Mouse (Mus musculus): ENCODE data around the gene Atp5h. TPM values are rescaled to one million over a fixed set of nuclear protein-coding genes. Genes with fewer than 3 reads are reported as not detected.
A peak's percentile ranks its signal among the peaks of the same experiment; 100 is the strongest.
"Not testable (repeated sequence)": the region's sequence is repeated elsewhere in the genome, so short reads cannot be mapped to it uniquely, and the experiment has no call there.

The Atp5h gene
- total RNA-seq, 2 experiments from 2014 or later = 1,980 to 2,006 TPM

GRCm38 (mm10) chr11:115403338-115404124 lies 16.2 kb downstream of the Atp5h start, which contains the start of gene Mrpl58:
Gene Mrpl58, plus strand, starts transcription at chr11:115403752.
- peak; percentile 92 to 94 for DNase-seq
- intact Hi-C loops (cut with DNase I) = loop anchor here (2.0 kb wide), 1 partner anchor 21 kb away; no protein-coding TSS in a partner anchor

DNA sequence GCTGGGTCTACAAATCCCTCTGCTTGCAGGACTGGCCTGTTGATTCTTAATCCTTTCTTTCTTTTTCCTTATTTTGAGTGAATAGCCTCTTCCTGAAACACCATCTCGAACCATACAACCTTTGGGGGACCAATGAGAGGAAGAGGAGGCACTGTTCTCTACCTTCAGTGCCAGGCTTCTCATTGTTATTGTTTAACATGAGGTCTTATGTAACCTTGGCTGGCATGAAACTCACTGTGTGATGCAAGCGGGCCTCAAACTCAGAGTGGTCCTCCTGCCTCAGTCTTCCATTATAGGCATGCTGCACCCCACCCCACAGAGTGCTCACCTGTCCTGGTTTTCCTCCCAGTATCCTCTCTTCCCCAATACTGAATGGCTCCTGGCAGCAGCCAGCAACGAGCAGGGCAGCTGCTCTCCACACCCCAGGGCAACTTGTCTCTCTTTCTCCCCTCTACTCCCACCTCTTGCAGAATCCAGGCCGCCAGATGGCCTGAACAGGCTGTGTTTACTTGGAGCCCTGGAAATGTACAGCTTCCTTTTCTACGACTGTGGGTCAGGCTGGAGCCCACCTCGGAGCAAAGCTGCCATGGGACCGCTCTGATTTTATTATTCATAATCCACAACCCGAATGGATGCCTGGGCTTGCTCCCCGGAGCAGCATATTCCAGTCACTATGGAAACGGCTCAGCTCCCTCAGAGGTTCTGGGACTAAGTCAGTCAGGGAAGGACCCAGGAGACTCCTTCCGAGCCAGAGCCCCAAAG lies 19.0 kb downstream of the Atp5h start:
- intact Hi-C loops (cut with DNase I) = no loop called here
- no peak for DNase-seq

DNA sequence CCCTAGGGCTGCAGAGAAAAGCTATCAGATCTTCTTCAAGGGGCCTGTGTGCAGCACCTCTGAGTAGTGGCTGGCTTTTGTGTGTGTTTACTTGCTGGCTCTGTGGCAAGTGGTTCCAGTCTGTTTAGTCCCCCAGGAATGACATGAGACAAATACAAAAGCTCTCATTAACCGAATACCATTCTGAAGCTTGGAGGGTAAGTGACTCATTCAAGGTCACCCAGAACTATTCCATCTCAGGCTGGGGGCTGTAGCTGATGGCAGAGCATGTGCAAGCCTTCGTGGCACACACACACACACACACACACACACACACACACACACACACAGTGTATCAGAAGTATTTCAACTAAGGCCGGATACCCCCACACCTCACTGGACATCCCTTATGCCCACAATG lies 19.6 kb downstream of the Atp5h start:
- DNase-seq = no peak
- intact Hi-C loops (cut with DNase I) = no loop called here

- intact Hi-C loops (cut with DNase I) = no loop called here
Measured at GRCm38 (mm10) chr11:115398085-115398484, 21.7 kb downstream of the Atp5h start.

DNA sequence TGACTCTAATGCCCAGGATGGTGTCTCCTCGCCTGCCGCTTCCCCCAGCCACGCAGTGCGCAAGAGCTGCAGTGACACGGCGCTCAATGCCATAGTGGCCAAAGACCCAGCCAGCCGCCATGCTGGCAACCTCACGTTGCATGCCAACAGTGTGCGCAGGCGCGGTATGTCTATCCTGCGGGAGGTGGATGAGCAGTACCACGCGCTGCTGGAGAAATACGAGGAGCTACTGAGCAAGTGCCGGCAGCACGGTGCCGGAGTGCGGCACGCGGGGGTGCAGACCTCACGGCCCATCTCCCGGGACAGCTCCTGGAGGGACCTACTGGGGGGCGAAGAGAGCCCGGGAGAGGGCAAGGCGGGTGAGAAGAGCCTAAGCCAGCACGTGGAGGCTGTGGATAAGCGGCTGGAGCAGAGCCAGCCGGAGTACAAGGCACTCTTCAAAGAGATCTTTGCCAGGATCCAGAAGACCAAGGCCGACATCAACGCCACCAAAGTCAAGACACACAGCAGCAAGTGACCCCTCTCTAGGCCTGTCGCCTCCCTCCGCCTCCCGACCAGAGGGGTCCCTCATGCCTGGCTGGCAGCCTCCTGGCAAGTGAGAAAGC lies 25.9 kb downstream of the Atp5h start:
- intact Hi-C loops (cut with DNase I) = no loop called here
- DNase-seq = no peak

More at GRCm38 (mm10) chr11:115398085-115398484, 21.7 kb downstream of the Atp5h start:
- peak in 1 of 2 experiments; percentile 41 for DNase-seq

- intact Hi-C loops (cut with DNase I) = no loop called here
- DNase-seq = no peak
Measured at GRCm38 (mm10) chr11:115391358-115391757, 28.4 kb downstream of the Atp5h start.

DNA sequence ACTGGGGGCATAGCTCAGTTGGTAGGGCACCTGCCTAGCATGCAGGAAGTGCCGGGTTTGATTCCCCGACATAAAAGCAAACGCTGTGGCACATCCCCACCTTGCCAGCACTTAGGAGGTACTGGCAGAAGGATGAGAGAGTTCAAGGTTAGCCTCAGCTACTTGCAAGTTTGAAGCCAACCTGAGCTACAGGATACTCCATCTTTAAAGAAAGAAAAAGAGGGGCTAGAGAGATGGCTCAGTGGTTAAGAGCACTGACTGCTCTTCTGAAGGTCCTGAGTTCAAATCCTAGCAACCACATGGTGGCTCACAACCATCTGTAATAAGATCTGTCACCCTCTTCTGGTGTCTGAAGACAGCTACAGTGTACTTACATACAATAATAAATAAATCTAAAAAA lies 32.9 kb downstream of the Atp5h start:
- DNase-seq; intact Hi-C loops (cut with DNase I): not testable (repeated sequence)

DNA sequence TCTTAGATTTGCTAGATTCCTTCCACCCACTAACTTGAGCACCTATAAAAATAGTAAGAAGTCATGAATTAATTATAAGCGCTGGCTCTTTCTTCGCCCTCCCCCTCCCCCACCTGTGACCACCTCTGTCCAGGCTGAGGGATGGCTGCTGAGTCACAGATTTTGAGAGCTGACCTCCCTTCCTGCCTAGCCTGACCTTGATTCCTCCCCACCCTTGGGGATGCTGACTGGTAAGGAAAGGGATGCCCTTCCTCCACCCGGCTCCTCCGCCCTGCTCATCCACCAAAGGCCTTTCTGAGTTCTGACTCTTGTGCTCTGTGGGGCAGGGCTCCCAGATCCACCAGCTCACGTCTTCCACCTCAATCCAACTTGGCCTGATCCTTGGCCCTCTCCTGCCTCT lies 35.2 kb downstream of the Atp5h start:
- intact Hi-C loops (cut with DNase I) = no loop called here
- DNase-seq = no peak

DNA sequence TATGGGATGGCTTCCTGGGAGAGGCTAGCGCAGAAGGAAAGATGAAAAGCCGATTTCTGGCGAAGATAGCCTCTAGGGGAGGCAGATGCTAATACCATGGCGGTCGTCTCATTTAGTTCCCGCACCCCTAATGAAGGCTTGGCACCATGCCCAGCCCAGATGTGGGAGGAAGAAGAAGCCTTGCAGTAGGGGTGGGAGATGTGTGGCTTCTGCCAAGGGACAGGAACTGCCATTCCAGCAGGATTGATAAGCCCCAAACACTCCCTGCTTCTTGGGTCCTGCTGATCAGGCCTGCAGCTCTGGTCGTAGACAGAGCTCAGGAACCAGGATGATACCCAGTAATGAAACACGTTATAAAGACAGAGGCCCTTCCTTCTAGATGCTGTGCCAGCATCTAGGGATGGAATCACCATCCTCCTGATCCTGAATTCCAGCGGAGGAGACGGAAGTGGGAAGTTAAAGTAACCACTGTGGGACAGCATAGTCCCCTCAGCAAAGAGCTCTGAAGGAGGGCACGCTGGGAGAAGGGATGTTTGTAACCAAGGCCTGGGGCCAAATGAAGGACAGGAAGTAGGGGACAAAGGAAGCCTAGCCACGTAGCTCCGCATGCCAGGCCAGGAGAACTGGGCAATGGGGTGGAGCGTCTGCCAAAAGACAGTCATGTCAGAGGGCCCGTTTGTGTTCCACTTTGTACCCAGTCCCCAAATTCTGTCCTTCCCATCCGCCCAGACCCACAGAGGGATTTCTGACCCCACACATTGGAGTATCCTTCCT lies 35.9 kb downstream of the Atp5h start:
- intact Hi-C loops (cut with DNase I) = loop anchor here (2.0 kb wide), 2 partner anchors 19 to 25 kb away; partner anchors contain the start of gene Mrpl58
- DNase-seq = peak; percentile 25 to 46

- intact Hi-C loops (cut with DNase I) = loop anchor here (2.0 kb wide), 2 partner anchors 20 to 24 kb away; partner anchors contain the start of gene Mrpl58
- peak; percentile 31 to 40 for DNase-seq
Measured at GRCm38 (mm10) chr11:115382891-115383290, 36.9 kb downstream of the Atp5h start.

- intact Hi-C loops (cut with DNase I) = loop anchor here (2.0 kb wide), 2 partner anchors 21 to 23 kb away; partner anchors contain the start of gene Mrpl58
- peak; percentile 95 to 96 for DNase-seq
Measured at GRCm38 (mm10) chr11:115381743-115382539, 37.8 kb downstream of the Atp5h start, which contains the start of gene Cdr2l. Gene Cdr2l, plus strand, starts transcription at chr11:115381916.

GRCm38 (mm10) chr11:115381276-115381675 lies 38.5 kb downstream of the Atp5h start:
- no peak for DNase-seq
- intact Hi-C loops (cut with DNase I) = no loop called here

DNA sequence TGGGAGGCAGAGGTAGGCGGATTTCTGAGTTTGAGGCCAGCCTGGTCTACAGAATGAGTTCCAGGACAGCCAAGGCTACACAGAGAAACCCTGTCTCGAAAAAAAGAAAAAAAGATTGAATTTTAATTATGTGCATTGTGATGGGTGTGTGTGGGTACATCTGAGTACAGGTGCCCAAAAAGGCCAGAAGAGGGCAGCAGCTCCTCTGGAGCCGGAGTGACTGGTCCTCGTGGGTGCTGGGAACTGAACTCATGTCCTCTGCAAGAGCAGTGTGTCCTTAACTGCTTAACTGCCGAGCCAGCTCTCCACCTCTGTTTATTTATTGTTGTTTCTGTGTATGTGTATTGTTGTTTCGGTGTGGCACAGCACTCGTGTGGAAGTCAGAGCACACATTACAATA lies 41.9 kb downstream of the Atp5h start:
- DNase-seq = no peak
- intact Hi-C loops (cut with DNase I) = no loop called here

GRCm38 (mm10) chr11:115377254-115377653 lies 42.5 kb downstream of the Atp5h start:
- intact Hi-C loops (cut with DNase I) = no loop called here
- no peak for DNase-seq

DNA sequence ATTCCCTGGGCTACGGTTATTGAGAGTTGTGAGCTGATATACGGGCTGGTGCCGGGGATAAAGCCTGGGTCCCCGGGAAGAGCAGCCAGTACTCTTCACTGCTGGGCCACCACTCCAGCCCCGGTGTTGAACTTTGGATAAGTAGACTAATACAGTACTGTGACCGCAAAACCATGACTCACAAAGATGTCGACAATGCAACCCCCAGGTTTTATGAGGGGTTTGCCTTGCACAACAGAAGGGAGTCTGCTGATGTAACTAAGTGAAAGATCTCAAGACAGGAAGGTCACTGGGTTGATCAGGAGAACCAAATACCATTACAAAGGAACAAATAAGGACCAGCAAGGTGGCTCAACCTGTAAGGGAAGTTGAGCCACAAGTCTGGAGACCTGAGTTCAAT lies 43.0 kb downstream of the Atp5h start:
- no peak for DNase-seq
- intact Hi-C loops (cut with DNase I) = no loop called here

DNA sequence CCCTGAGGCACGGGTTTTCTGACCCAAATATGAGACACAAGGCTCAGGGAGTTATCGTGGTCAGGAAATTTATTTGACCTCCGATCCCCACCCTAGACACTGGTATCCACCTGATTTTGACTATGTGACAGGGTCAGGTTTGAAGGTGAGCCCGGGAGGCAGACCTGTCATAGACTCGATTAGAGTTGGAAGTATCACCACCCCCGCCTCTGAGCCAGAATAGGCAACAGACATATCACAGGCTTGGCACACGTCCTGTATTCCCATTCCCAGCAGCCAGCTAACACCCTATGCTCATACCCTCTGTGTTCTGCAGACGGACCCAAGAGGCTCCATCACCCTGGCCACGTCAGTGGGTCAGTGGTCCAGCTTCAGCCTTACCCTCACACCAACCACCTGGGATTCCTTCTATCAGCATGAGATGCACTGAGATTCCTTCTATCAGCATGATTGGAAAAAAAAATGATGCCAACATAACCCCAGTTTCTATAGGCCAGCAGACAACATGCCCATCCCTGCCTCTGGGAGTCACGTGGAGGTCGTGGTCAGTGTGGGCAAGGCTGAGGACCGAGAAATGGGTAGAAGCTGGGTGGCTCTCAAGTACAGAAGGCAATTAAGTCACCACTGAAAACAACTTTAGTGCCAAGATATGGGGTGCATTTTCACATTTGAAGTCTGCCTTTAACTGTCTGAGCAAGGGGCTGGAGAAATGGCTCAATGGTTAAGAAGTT lies 44.9 kb downstream of the Atp5h start:
- intact Hi-C loops (cut with DNase I) = loop anchor here (5.0 kb wide), 1 partner anchor 37 kb away; no protein-coding TSS in a partner anchor
- DNase-seq = peak in 1 of 2 experiments; percentile 48

GRCm38 (mm10) chr11:115373805-115374694 lies 45.7 kb downstream of the Atp5h start:
- intact Hi-C loops (cut with DNase I) = loop anchor here (5.0 kb wide), 1 partner anchor 38 kb away; no protein-coding TSS in a partner anchor
- DNase-seq = peak; percentile 86 to 89
